Mouse (Mus musculus) liver, postnatal 0 days (tissue): ENCODE measurements around the gene Cib1.

ENCODE experiments used
- CTCF ChIP-seq: sonication (generic); IDR thresholded peaks from 2 replicates; pipeline ENCODE4 v1.5.1; 2016; ENCODE audit warnings: antibody characterized with exemption, low read depth
- EP300 ChIP-seq: IDR thresholded peaks from 2 replicates; pipeline ENCODE4 v1.6.1; 2016; ENCODE audit warnings: antibody characterized with exemption, low read depth, mild to moderate bottlenecking

GRCm38 (mm10) chr7:80189147-80189933 lies 43.3 kb downstream of the Cib1 start:
- TF ChIP-seq CTCF: no peak
- no peak for TF ChIP-seq EP300
